Mouse (Mus musculus): ENCODE measurements at regions not wholly inside any gene's neighbourhood (a gene's known extent, or its start where the extent isn't known, plus 50 kb on each side); places are given as distances from the start of the nearest gene placed in this dataset.

GRCm38 (mm10) chr10:95091086-95091485 lies 146.5 kb upstream of the Plxnc1 start:
- TF ChIP-seq POLR2A (IDR thresholded peaks at IDR 0.05; ENCODE audit: insufficient read depth, low read depth, low read length) (no peak), CTCF (IDR thresholded peaks at IDR 0.05) (no peak)
